Mouse (Mus musculus) testis, adult 2 months (tissue): ENCODE results near the gene Zfp513. TPM values are rescaled to one million over a fixed set of nuclear protein-coding genes. Genes with fewer than 3 reads are reported as not detected.

ENCODE experiments used
- H3K27ac ChIP-seq: fragments of 200-500 bp; 2 replicates; pipeline ENCODE4 v1.5.1; 2012; ENCODE audit warnings: low read depth, low read length; ENCODE audit not compliant: control insufficient read depth, insufficient read depth
- H3K27me3 ChIP-seq: fragments of 200-500 bp; 2 replicates; pipeline ENCODE4 v1.6.1; 2012; ENCODE audit warnings: mild to moderate bottlenecking, low read length, moderate library complexity; ENCODE audit not compliant: control insufficient read depth, insufficient read depth
- H3K36me3 ChIP-seq: fragments of 200-500 bp; 2 replicates; pipeline ENCODE4 v1.6.1; 2012; ENCODE audit warnings: mild to moderate bottlenecking, low read length; ENCODE audit not compliant: control insufficient read depth, insufficient read depth
- H3K4me1 ChIP-seq: fragments of 200-500 bp; 2 replicates; pipeline ENCODE4 v1.6.1; 2012; ENCODE audit warnings: low read length; ENCODE audit not compliant: control insufficient read depth, insufficient read depth
- H3K4me3 ChIP-seq: fragments of 200-500 bp; 2 replicates; pipeline ENCODE4 v1.5.1; 2012; ENCODE audit warnings: low read depth, mild to moderate bottlenecking, low read length, moderate library complexity, mixed read lengths; ENCODE audit not compliant: control insufficient read depth
- CTCF ChIP-seq: fragments of 200-500 bp; IDR thresholded peaks from 2 replicates; pipeline ENCODE4 v1.5.1; 2012; ENCODE audit warnings: low read depth, mild to moderate bottlenecking, inconsistent platforms, low read length, moderate library complexity; ENCODE audit not compliant: control insufficient read depth, insufficient read depth, insufficient replicate concordance
- POLR2A ChIP-seq: fragments of 200-500 bp; IDR thresholded peaks from 2 replicates; pipeline ENCODE4 v1.6.1; 2012; ENCODE audit warnings: low read depth, mild to moderate bottlenecking, inconsistent platforms, low read length, moderate library complexity; ENCODE audit not compliant: control insufficient read depth
- polyA plus RNA-seq: library from polyadenylated mRNA; depleted of rRNA; stranded (reverse); fragments of >200 nt; gene quantifications from 2 replicates; pipeline ENCODE4 v1.2.3, GENCODE M21; 2012

Gene Zfp513
- polyA plus RNA-seq, 1 experiment: 53.2 TPM

GRCm38 (mm10) chr5:31198616-31199320 is 3.3 kb downstream of the Zfp513 start:
- Histone ChIP-seq H3K36me3 (no peaks in the 10 kb centered on the region; the same call in none of the 2 replicates), H3K27ac (no peak overlapping the region), H3K4me3 (no peak overlapping the region), H3K27me3 (no peaks in the 10 kb centered on the region), H3K4me1 (peaks cover 7% of the 10 kb centered on the region)
- TF ChIP-seq POLR2A: no peak
- no peak for TF ChIP-seq CTCF

GRCm38 (mm10) chr5:31198170-31198569 is 3.9 kb downstream of the Zfp513 start:
- no peak overlapping the region for H3K27ac ChIP-seq
- H3K27me3 ChIP-seq: no peaks in the 10 kb centered on the region
- TF ChIP-seq POLR2A (no peak), CTCF (no peak)
- no peak overlapping the region for H3K4me3 ChIP-seq
- H3K36me3 ChIP-seq: no peaks in the 10 kb centered on the region; the same call in none of the 2 replicates
- H3K4me1 ChIP-seq: peaks cover 9% of the 10 kb centered on the region

GRCm38 (mm10) chr5:31197072-31197471 is 5.0 kb downstream of the Zfp513 start:
- Histone ChIP-seq H3K4me3 (no peak overlapping the region), H3K36me3 (no peaks in the 10 kb centered on the region; the same call in none of the 2 replicates), H3K27me3 (no peaks in the 10 kb centered on the region), H3K27ac (no peak overlapping the region), H3K4me1 (peaks cover 7% of the 10 kb centered on the region)
- TF ChIP-seq CTCF: no peak
- no peak for TF ChIP-seq POLR2A

DNA sequence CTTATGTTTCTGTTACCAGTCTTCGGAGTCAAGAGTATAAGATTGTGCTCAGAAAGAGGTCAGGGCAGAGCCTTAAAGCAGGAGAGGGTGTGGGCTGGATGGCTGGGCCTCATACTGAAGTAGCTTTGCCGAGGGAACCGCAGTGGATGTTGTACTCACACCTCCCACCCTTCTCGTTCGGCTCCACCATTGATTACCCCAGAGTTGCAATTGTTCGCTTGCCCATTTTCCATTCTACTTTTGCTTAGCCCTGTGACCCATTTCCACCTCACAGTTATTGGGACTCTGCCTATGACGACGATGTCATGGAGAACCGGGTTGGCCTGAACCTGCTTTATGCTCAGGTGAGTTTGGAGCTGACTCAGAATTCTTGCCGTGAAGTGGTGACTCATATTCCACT is 5.9 kb downstream of the Zfp513 start:
- Histone ChIP-seq H3K4me1 (peaks cover 6% of the 10 kb centered on the region), H3K27me3 (no peaks in the 10 kb centered on the region), H3K36me3 (no peaks in the 10 kb centered on the region; the same call in none of the 2 replicates), H3K27ac (no peak overlapping the region), H3K4me3 (no peak overlapping the region)
- TF ChIP-seq CTCF (no peak), POLR2A (no peak)

DNA sequence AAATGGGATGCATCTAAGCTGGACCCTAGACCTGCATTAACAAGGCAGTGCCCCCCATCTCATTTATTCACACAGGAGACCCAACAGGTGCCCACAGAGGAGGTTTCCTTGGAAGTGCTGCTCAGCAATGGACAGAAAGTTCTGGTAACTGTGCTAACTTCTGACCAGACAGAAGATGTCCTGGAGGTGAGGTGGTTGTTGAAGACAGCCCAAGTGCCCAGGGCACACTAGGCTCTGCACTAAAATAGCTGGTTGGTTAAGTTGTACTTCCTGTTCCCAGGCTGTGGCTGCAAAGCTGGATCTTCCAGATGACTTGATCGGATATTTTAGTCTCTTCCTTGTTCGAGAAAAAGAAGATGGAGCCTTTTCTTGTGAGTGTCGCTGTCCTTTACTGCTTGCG is 6.4 kb downstream of the Zfp513 start:
- Histone ChIP-seq H3K27me3 (no peaks in the 10 kb centered on the region), H3K36me3 (no peaks in the 10 kb centered on the region; the same call in none of the 2 replicates), H3K27ac (no peak overlapping the region), H3K4me1 (peaks cover 6% of the 10 kb centered on the region), H3K4me3 (no peak overlapping the region)
- TF ChIP-seq CTCF: no peak
- TF ChIP-seq POLR2A: no peak

- no peaks in the 10 kb centered on the region for H3K27me3 ChIP-seq
- H3K36me3 ChIP-seq: no peaks in the 10 kb centered on the region; the same call in none of the 2 replicates
- peaks cover 6% of the 10 kb centered on the region for H3K4me1 ChIP-seq
- no peak for TF ChIP-seq POLR2A
- no peak for TF ChIP-seq CTCF
- H3K4me3 ChIP-seq: no peak overlapping the region
- H3K27ac ChIP-seq: no peak overlapping the region
Observed at GRCm38 (mm10) chr5:31194486-31195485, 7.3 kb downstream of the Zfp513 start.
